Mouse (Mus musculus) thymus, adult 2 months (tissue): ENCODE data around the gene Dexi.

Experiments
- CTCF ChIP-seq: fragments of 200-500 bp; IDR thresholded peaks from 2 replicates; pipeline ENCODE4 v1.5.1; 2012; ENCODE audit warnings: mild to moderate bottlenecking, control low read depth, low read length, moderate library complexity, borderline replicate concordance; ENCODE audit not compliant: control insufficient read depth, poor library complexity, insufficient read depth; ENCODE audit errors: extremely low read depth
- POLR2A ChIP-seq: fragments of 200-500 bp; IDR thresholded peaks from 2 replicates; pipeline ENCODE4 v1.6.1; 2012; ENCODE audit warnings: mild to moderate bottlenecking, low read length, control low read depth, moderate library complexity; ENCODE audit not compliant: control insufficient read depth, poor library complexity, insufficient read depth; ENCODE audit errors: extremely low read depth

DNA sequence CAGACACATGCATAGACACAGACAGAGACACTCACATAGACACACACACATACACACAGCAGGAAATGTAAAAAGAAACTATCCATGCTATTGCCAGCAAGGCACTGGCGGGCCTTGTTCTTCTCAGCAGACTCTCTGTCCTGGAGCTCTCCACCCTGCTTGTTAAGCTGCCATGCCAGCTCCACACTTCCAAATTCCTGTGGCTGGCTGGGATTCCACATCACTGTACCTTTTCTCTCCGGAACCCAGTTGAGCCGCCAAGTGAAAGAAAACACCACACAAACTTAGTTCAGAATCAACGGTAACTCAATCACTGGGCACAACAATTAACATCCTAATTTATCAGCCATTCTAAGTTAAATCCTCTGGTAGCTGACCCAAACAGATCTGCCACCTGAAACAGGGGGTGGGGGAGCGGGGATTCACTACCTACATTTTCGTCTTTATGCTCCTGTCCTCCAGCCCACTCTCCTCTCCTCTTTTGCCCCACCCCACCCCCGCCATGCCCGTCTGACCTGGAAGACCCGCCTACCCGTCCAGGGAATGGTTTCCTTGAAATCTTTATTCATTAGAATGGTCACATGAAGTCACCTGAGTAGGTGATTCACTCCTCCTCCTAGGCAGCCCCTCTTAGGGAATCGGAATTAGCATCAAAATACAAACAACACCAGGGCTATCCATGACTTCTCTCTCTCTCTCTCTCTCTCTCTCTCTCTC, 75.3 kb downstream of the Dexi start:
- no peak for TF ChIP-seq CTCF
- TF ChIP-seq POLR2A: no peak
